Mouse (Mus musculus) heart, embryonic 10.5 days (tissue): Measurements from ENCODE around the gene Gucy2c. TPM values are rescaled to one million over a fixed set of nuclear protein-coding genes. Genes with fewer than 3 reads are reported as not detected.

Source experiments
- DNase-seq: peaks from one replicate; pipeline ENCODE4 v3.0.0-alpha.2; 2017; ENCODE audit warnings: low spot score
- H3K27ac ChIP-seq: fragments of 300-500 bp; sonication (generic); 2 replicates; pipeline ENCODE4 v1.5.1; 2016; ENCODE audit warnings: mild to moderate bottlenecking
- H3K27me3 ChIP-seq: fragments of 300-500 bp; sonication (generic); 2 replicates; pipeline ENCODE4 v1.6.1; 2016; ENCODE audit warnings: mild to moderate bottlenecking; ENCODE audit not compliant: poor library complexity, insufficient read depth, severe bottlenecking
- H3K36me3 ChIP-seq: fragments of 300-500 bp; sonication (generic); 2 replicates; pipeline ENCODE4 v1.6.1; 2016; ENCODE audit warnings: mild to moderate bottlenecking, moderate library complexity
- H3K4me1 ChIP-seq: fragments of 300-500 bp; sonication (generic); 2 replicates; pipeline ENCODE4 v1.6.1; 2016; ENCODE audit warnings: mild to moderate bottlenecking
- H3K4me3 ChIP-seq: fragments of 300-500 bp; sonication (generic); 2 replicates; pipeline ENCODE4 v1.5.1; 2016; ENCODE audit warnings: mild to moderate bottlenecking, moderate library complexity
- H3K9me3 ChIP-seq: fragments of 300-500 bp; sonication (generic); 2 replicates; pipeline ENCODE4 v1.6.1; 2016; ENCODE audit warnings: mild to moderate bottlenecking, moderate library complexity
- WGBS: fragments of 180-500 bp; shearing (Covaris S2); methylation state at CpG from one replicate; pipeline ENCODE4 v1.1.7; 2016; 5-methylcytosine and 5-hydroxymethylcytosine counted together
- polyA plus RNA-seq: library from polyadenylated mRNA; unstranded; fragments of >200 nt; fragmentation: Nextera tagmentation; extraction: Ambion mirVana; gene quantifications from 2 replicates; pipeline ENCODE4 v1.2.1, GENCODE M21; 2016

The Gucy2c gene
- polyA plus RNA-seq, 1 experiment from 2014 or later, result 0.10 TPM

- Histone ChIP-seq H3K4me1 (no peaks in the 10 kb centered on the region), H3K4me3 (no peak overlapping the region), H3K9me3 (no peaks in the 10 kb centered on the region), H3K27me3 (no peaks in the 10 kb centered on the region), H3K36me3 (no peaks in the 10 kb centered on the region), H3K27ac (no peak overlapping the region)
- WGBS, result 85% methylated on average over 11 of the region's 11 CpGs
- DNase-seq, result no peak
These were observed 31.0 kb downstream of the Gucy2c start for GRCm38 (mm10) chr6:136750567-136750966.

- no peak for DNase-seq
- H3K4me3 ChIP-seq, result no peak overlapping the region
- H3K27ac ChIP-seq, result no peak overlapping the region
- WGBS, result 63% methylated on average over 5 of the region's 5 CpGs
- no peaks in the 10 kb centered on the region for H3K9me3 ChIP-seq
- H3K4me1 ChIP-seq, result no peaks in the 10 kb centered on the region
- no peaks in the 10 kb centered on the region for H3K36me3 ChIP-seq
- no peaks in the 10 kb centered on the region for H3K27me3 ChIP-seq
These were observed 36.0 kb downstream of the Gucy2c start for GRCm38 (mm10) chr6:136745586-136745985.

DNA sequence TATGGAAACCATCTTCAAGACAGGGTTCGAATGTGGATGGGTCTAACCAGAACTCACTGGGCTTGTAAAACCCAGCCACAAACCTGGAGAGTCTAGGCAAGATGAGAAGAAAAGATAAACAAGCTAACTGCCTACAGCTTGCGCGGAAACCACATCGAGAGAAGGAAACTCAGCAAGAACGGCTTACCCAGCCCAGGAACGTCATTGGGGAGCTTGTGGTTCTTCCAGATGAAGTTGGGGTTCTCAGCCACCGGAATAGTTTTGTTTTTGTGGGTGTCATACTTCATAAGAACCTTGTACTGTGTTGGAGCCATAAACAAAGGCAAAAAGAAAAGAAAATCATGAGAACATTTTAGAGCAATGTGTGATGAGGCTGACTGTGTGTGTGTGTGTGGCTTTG is 37.8 kb downstream of the Gucy2c start:
- Histone ChIP-seq H3K4me1 (no peaks in the 10 kb centered on the region), H3K27me3 (no peaks in the 10 kb centered on the region), H3K9me3 (no peaks in the 10 kb centered on the region), H3K4me3 (no peak overlapping the region), H3K36me3 (no peaks in the 10 kb centered on the region), H3K27ac (no peak overlapping the region)
- 77% methylated on average over 7 of the region's 7 CpGs for WGBS
- no peak for DNase-seq

DNA sequence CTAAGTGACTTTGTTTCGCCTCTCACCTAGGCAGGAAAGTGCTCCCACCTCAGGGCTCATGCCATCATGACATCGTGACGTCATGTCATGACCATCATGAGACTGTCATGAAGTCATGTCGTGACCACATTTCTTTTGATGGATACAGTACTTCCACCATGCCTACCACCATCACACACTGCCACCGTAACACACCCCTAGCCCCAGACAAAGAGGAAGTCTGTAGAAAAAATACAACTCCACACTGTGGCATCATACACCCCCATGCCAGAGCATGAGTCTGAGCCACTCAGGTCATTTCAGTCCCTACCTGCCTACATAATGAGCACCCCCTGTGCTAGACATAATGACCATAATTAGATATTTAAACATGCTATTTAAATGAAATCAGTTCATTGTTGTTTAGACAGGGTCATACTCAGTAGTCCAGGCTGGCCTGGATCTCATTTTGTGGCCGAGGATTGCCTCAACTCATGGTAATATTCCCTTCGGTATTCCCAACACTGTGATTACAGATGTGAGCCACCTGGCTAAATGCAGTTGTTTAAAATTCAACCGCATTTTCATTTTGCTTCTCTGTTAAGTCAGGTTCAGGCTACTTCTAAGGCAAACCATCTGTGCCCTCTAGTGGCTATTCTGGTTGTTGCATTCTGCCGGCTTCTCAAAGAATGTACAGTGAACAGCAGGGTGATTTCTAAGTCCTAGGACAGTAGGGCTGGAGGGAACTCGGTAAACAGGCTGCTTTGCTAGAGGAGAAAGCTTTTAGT is 39.0 kb downstream of the Gucy2c start:
- Histone ChIP-seq H3K4me3 (no peak overlapping the region), H3K27me3 (no peaks in the 10 kb centered on the region), H3K36me3 (no peaks in the 10 kb centered on the region), H3K27ac (no peak overlapping the region), H3K4me1 (no peaks in the 10 kb centered on the region), H3K9me3 (no peaks in the 10 kb centered on the region)
- 40% methylated on average over 10 of the region's 10 CpGs for WGBS
- peak; percentile 87 for DNase-seq

DNA sequence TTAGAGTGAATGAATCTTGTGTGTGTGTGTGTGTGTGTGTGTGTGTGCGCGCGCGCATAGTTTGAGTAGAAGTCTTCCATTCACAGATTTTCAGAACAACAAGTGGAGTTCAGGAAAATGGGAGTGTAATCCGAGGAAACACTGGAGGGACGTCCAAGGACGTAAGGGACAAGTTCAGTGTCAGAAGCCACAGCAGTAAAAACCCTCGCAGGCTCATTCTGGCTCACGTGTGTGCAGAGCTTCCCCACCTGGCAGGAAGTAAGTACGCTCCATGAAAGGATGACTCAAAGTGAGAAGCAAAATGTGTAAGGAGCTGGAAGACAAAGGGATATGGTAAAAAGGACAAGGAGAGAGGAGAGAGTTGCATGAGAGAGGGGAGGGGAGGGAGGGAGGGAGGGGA is 40.3 kb downstream of the Gucy2c start:
- no peaks in the 10 kb centered on the region for H3K9me3 ChIP-seq
- H3K27me3 ChIP-seq, result no peaks in the 10 kb centered on the region
- WGBS, result 81% methylated on average over 10 of the region's 10 CpGs
- H3K4me1 ChIP-seq, result no peaks in the 10 kb centered on the region
- H3K4me3 ChIP-seq, result no peak overlapping the region
- H3K36me3 ChIP-seq, result no peaks in the 10 kb centered on the region
- H3K27ac ChIP-seq, result no peak overlapping the region
- no peak for DNase-seq

- Histone ChIP-seq H3K27ac (no peak overlapping the region), H3K9me3 (no peaks in the 10 kb centered on the region)
- 82% methylated on average over 7 of the region's 7 CpGs for WGBS
These were observed 45.8 kb downstream of the Gucy2c start for GRCm38 (mm10) chr6:136735766-136736165.

DNA sequence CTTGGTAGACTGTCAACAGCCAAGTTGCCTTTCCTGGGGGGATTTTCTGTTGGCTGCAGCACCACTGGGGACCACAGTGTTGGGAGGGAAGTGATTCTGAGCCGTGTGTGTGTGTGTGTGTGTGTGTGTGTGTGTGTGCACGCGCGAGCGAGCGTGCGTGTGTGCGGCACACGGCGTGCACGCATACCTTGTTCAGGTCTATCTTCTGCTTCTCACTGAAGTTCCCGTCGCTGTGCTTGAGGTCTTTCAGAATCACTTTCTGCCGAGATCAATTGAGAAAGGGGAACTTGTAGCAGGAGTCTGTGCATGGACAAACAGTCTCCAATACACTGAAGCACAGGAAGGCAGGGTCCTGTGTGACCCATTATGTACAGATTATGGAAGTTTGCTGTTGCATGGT is 53.4 kb downstream of the Gucy2c start:
- H3K4me1 ChIP-seq, result peaks cover 3% of the 10 kb centered on the region; the same call in 1 of the 2 replicates
- no peak overlapping the region for H3K4me3 ChIP-seq
- DNase-seq, result no peak
- 90% methylated on average over 14 of the region's 14 CpGs for WGBS
- no peaks in the 10 kb centered on the region for H3K36me3 ChIP-seq
- H3K27me3 ChIP-seq, result no peaks in the 10 kb centered on the region
- H3K9me3 ChIP-seq, result no peaks in the 10 kb centered on the region
- no peak overlapping the region for H3K27ac ChIP-seq

More at GRCm38 (mm10) chr6:136735766-136736165, 45.8 kb downstream of the Gucy2c start:
- H3K27me3 ChIP-seq, result no peaks in the 10 kb centered on the region
- no peak overlapping the region for H3K4me3 ChIP-seq
- no peaks in the 10 kb centered on the region for H3K4me1 ChIP-seq
- H3K36me3 ChIP-seq, result no peaks in the 10 kb centered on the region
- no peak for DNase-seq

DNA sequence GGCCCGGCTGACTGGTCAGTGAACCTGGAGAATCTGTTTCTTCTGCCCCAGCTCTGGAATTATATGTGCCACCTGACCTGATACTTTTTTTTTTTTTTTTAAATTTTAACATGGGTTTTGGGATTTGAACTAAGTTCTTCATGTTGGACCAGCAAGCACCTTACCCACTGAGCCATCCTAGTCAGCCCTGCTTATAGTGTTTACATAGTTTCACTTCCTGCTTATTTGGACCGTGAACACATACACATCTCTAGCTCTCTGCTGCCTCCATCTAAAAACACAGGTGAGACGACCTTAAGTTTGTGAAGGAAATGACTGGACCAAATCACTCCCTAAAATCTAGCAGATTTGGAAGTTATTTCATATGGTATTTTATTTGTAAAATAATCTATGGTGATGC is 58.4 kb downstream of the Gucy2c start:
- WGBS, result 74% methylated on average over 3 of the region's 3 CpGs

GRCm38 (mm10) chr6:136722565-136722964 is 59.0 kb downstream of the Gucy2c start:
- Histone ChIP-seq H3K9me3 (no peaks in the 10 kb centered on the region), H3K36me3 (no peaks in the 10 kb centered on the region), H3K27me3 (no peaks in the 10 kb centered on the region), H3K27ac (no peak overlapping the region), H3K4me1 (0 out of 2 replicates have a peak, but pooled peaks cover 7% of the 10 kb centered on the region), H3K4me3 (no peak overlapping the region)
- DNase-seq, result no peak
- WGBS, result 84% methylated on average over 7 of the region's 7 CpGs

More for the DNA sequence above, 58.4 kb downstream of the Gucy2c start:
- no peaks in the 10 kb centered on the region for H3K36me3 ChIP-seq
- no peaks in the 10 kb centered on the region for H3K27me3 ChIP-seq
- H3K4me1 ChIP-seq, result 0 out of 2 replicates have a peak, but pooled peaks cover 7% of the 10 kb centered on the region
- H3K4me3 ChIP-seq, result no peak overlapping the region
- H3K9me3 ChIP-seq, result no peaks in the 10 kb centered on the region
- no peak overlapping the region for H3K27ac ChIP-seq
- DNase-seq, result no peak

DNA sequence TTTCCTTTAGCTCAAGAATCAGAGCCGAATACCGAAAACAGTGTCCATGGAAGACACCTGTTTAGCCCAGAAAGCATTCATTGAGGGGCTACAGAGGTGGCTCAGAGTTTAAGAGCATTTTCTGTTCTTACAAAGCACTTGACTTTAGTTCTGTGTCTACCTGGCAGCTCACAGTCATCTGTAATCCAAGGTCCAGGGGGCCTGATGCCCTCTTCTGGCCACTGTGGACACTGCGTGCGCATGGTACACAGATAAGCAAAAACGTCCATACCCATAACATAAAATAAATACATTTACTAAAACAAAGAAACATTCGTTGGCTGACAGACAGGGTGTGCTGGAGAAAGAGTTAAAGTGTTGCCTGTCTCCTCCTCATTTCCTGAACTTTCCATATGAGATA is 59.6 kb downstream of the Gucy2c start:
- Histone ChIP-seq H3K9me3 (no peaks in the 10 kb centered on the region), H3K36me3 (no peaks in the 10 kb centered on the region), H3K27me3 (no peaks in the 10 kb centered on the region), H3K4me1 (0 out of 2 replicates have a peak, but pooled peaks cover 7% of the 10 kb centered on the region), H3K27ac (no peak overlapping the region), H3K4me3 (no peak overlapping the region)
- DNase-seq, result no peak
- 57% methylated on average over 6 of the region's 6 CpGs for WGBS

- Histone ChIP-seq H3K4me1 (0 out of 2 replicates have a peak, but pooled peaks cover 7% of the 10 kb centered on the region), H3K36me3 (no peaks in the 10 kb centered on the region), H3K27me3 (no peaks in the 10 kb centered on the region), H3K9me3 (no peaks in the 10 kb centered on the region), H3K4me3 (no peak overlapping the region), H3K27ac (no peak overlapping the region)
- no peak for DNase-seq
- 89% methylated on average over 15 of the region's 15 CpGs for WGBS
These were observed 61.1 kb downstream of the Gucy2c start for GRCm38 (mm10) chr6:136720436-136720835.

GRCm38 (mm10) chr6:136715881-136716431 is 65.6 kb downstream of the Gucy2c start:
- Histone ChIP-seq H3K4me3 (no peak overlapping the region), H3K27ac (no peak overlapping the region), H3K36me3 (no peaks in the 10 kb centered on the region), H3K27me3 (no peaks in the 10 kb centered on the region), H3K4me1 (0 out of 2 replicates have a peak, but pooled peaks cover 7% of the 10 kb centered on the region), H3K9me3 (no peaks in the 10 kb centered on the region)
- no peak for DNase-seq
- 72% methylated on average over 10 of the region's 11 CpGs for WGBS

- WGBS, result 78% methylated on average over 3 of the region's 3 CpGs
- no peak for DNase-seq
- no peaks in the 10 kb centered on the region for H3K9me3 ChIP-seq
- no peaks in the 10 kb centered on the region for H3K36me3 ChIP-seq
- H3K27ac ChIP-seq, result no peak overlapping the region
- no peaks in the 10 kb centered on the region for H3K4me1 ChIP-seq
- no peaks in the 10 kb centered on the region for H3K27me3 ChIP-seq
- H3K4me3 ChIP-seq, result no peak overlapping the region
These were observed 67.5 kb downstream of the Gucy2c start for GRCm38 (mm10) chr6:136714097-136714496.
